Mouse (Mus musculus): ENCODE measurements at regions not wholly inside any gene's neighbourhood (a gene's known extent, or its start where the extent isn't known, plus 50 kb on each side); places are given as distances from the start of the nearest gene placed in this dataset.

DNA sequence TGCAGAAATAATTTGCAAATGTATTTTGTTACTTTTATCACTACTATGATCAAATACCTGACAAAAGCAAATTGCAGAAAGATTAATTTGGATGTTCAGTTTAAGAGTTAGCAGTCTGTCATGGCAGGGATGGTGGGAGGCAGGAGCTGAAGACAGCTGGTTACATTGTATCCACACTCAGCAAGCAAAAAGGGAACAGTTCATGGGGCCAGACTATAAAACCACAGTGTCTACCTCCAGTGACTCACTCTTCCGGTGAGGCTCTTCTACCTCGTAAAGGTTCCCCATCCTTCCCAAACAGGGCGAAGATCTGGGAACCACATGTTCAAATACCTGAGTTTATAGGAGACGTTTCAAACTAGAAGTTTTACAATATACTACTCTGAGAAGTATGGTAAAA is 145.2 kb upstream of the Fam78b start:
- Histone ChIP-seq H3K36me3 (ENCODE audit: control insufficient read depth, insufficient read depth, low read length, poor library complexity, severe bottlenecking) (no peaks in the 10 kb centered on the region), H3K4me3 (ENCODE audit: low read depth, low read length) (no peak overlapping the region), H3K4me1 (ENCODE audit: control insufficient read depth, insufficient read depth, low read length) (no peaks in the 10 kb centered on the region), H3K27ac (ENCODE audit: insufficient read depth, low read length) (no peak overlapping the region), H3K9me3 (replicated peaks; ENCODE audit: control insufficient read depth, insufficient read depth, low read length, poor library complexity, severe bottlenecking) (no peaks in the 10 kb centered on the region), H3K9ac (ENCODE audit: low read depth, poor library complexity, severe bottlenecking) (no peak overlapping the region), H3K27me3 (ENCODE audit: control insufficient read depth, insufficient read depth, low read length, poor library complexity, severe bottlenecking) (no peaks in the 10 kb centered on the region)
- TF ChIP-seq EP300 (IDR thresholded peaks at IDR 0.05; ENCODE audit: insufficient read depth, low read depth, low read length) (no peak), POLR2A (IDR thresholded peaks at IDR 0.05; ENCODE audit: insufficient read depth, low read length) (no peak), CTCF (IDR thresholded peaks at IDR 0.05; ENCODE audit: low read depth, low read length) (no peak)

DNA sequence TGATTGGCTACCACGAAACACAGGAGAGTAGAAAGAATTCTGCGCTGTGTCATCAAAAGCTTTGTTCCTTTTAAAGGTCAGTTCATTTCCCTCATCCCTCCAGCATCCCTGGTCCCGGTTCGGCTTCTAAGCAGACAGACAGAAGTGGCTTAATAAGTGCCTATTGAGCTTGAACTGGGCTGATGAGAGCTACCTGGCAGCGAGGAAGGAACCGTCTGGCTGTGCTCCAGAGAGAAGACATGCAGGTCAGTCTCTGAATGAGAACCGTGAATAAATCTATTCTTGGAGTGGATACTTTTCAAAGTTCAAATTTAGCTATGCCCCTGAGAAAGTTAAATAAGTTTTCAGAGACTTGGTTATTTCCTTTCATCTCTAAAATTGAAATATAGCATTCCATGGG is 135.0 kb upstream of the Fam78b start:
- Histone ChIP-seq H3K4me1 (ENCODE audit: control insufficient read depth, insufficient read depth, low read length) (no peaks in the 10 kb centered on the region), H3K4me3 (ENCODE audit: low read depth, low read length) (no peak overlapping the region), H3K9ac (ENCODE audit: low read depth, poor library complexity, severe bottlenecking) (no peak overlapping the region), H3K9me3 (replicated peaks; ENCODE audit: control insufficient read depth, insufficient read depth, low read length, poor library complexity, severe bottlenecking) (no peaks in the 10 kb centered on the region), H3K27ac (ENCODE audit: insufficient read depth, low read length) (no peak overlapping the region), H3K36me3 (ENCODE audit: control insufficient read depth, insufficient read depth, low read length, poor library complexity, severe bottlenecking) (no peaks in the 10 kb centered on the region), H3K27me3 (ENCODE audit: control insufficient read depth, insufficient read depth, low read length, poor library complexity, severe bottlenecking) (no peaks in the 10 kb centered on the region)
- TF ChIP-seq CTCF (IDR thresholded peaks at IDR 0.05; ENCODE audit: low read depth, low read length) = no peak
- no peak for TF ChIP-seq EP300 (IDR thresholded peaks at IDR 0.05; ENCODE audit: insufficient read depth, low read depth, low read length)
- no peak for TF ChIP-seq POLR2A (IDR thresholded peaks at IDR 0.05; ENCODE audit: insufficient read depth, low read length)

DNA sequence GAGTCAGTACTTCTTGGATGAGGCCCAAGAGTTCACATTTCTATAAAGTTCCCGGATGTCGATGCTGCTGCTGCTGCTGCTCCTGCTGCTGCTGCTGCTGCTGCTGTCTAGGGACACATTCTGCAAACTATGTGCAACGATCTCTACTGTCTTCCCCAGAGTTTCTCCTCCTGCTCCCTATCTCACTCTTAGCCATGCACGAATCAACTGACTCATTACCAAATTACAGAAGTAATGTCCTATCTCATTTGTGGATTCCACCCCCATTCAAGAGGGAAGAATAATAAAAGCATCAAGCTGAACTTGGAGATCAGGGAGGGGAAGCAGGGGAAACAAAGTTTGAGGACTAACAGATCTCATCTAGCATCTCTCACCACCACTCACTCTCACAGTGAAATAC is 130.0 kb upstream of the Fam78b start:
- no peaks in the 10 kb centered on the region for H3K4me1 ChIP-seq (ENCODE audit: control insufficient read depth, insufficient read depth, low read length)
- no peak overlapping the region for H3K4me3 ChIP-seq (ENCODE audit: low read depth, low read length)
- H3K9ac ChIP-seq (ENCODE audit: low read depth, poor library complexity, severe bottlenecking) = no peak overlapping the region
- H3K27me3 ChIP-seq (ENCODE audit: control insufficient read depth, insufficient read depth, low read length, poor library complexity, severe bottlenecking) = no peaks in the 10 kb centered on the region
- TF ChIP-seq POLR2A (IDR thresholded peaks at IDR 0.05; ENCODE audit: insufficient read depth, low read length) (no peak), EP300 (IDR thresholded peaks at IDR 0.05; ENCODE audit: insufficient read depth, low read depth, low read length) (no peak)
- H3K36me3 ChIP-seq (ENCODE audit: control insufficient read depth, insufficient read depth, low read length, poor library complexity, severe bottlenecking) = no peaks in the 10 kb centered on the region
- no peaks in the 10 kb centered on the region for H3K9me3 ChIP-seq (replicated peaks; ENCODE audit: control insufficient read depth, insufficient read depth, low read length, poor library complexity, severe bottlenecking)
- H3K27ac ChIP-seq (ENCODE audit: insufficient read depth, low read length) = no peak overlapping the region

DNA sequence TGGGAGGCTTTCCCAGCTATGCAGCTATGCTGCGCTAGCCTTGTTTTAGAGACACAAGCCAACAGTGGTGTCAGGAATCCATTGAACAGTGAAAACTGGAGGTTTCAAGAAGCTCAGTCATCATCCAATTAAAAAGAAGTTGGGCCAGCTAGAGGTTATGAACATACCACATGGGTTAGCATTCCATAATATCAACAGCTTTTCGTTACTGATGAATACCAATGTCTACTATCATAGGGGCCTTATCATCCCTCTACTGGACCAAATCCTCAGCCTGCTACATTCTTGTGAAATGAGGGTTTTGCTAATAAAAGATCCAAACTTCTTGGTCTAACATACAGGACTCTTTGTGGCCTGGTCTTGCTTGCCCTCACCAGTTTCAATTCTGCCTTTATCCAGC is 124.8 kb upstream of the Fam78b start:
- H3K36me3 ChIP-seq (ENCODE audit: control insufficient read depth, insufficient read depth, low read length, poor library complexity, severe bottlenecking) = no peaks in the 10 kb centered on the region
- TF ChIP-seq EP300 (IDR thresholded peaks at IDR 0.05; ENCODE audit: insufficient read depth, low read depth, low read length) (no peak), POLR2A (IDR thresholded peaks at IDR 0.05; ENCODE audit: insufficient read depth, low read length) (no peak), CTCF (IDR thresholded peaks at IDR 0.05; ENCODE audit: low read depth, low read length) (no peak)
- H3K9ac ChIP-seq (ENCODE audit: low read depth, poor library complexity, severe bottlenecking) = no peak overlapping the region
- no peak overlapping the region for H3K4me3 ChIP-seq (ENCODE audit: low read depth, low read length)
- H3K9me3 ChIP-seq (replicated peaks; ENCODE audit: control insufficient read depth, insufficient read depth, low read length, poor library complexity, severe bottlenecking) = no peaks in the 10 kb centered on the region
- no peak overlapping the region for H3K27ac ChIP-seq (ENCODE audit: insufficient read depth, low read length)
- no peaks in the 10 kb centered on the region for H3K4me1 ChIP-seq (ENCODE audit: control insufficient read depth, insufficient read depth, low read length)
- H3K27me3 ChIP-seq (ENCODE audit: control insufficient read depth, insufficient read depth, low read length, poor library complexity, severe bottlenecking) = no peaks in the 10 kb centered on the region

DNA sequence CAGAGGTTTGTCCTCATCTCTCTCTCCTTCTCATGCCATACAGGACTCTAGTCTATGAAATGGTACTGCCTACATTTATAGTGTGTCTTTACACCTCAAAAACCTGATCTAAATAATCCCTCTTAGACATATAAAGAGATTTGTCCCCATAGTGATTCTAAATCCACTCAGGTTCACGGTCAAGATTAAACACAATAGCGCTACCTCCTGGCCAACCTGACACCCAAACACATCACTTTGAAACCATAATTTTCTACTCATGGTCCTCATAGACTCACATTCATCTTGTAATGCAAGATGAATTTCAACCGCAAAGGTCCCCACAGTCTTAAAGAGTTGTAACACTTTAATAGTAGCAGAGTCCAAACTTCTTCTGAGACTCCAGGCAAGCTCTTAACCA is 118.0 kb upstream of the Fam78b start:
- H3K27me3 ChIP-seq (ENCODE audit: control insufficient read depth, insufficient read depth, low read length, poor library complexity, severe bottlenecking) = no peaks in the 10 kb centered on the region
- H3K9ac ChIP-seq (ENCODE audit: low read depth, poor library complexity, severe bottlenecking) = no peak overlapping the region
- no peak overlapping the region for H3K27ac ChIP-seq (ENCODE audit: insufficient read depth, low read length)
- H3K4me3 ChIP-seq (ENCODE audit: low read depth, low read length) = no peak overlapping the region
- H3K9me3 ChIP-seq (replicated peaks; ENCODE audit: control insufficient read depth, insufficient read depth, low read length, poor library complexity, severe bottlenecking) = no peaks in the 10 kb centered on the region
- no peaks in the 10 kb centered on the region for H3K36me3 ChIP-seq (ENCODE audit: control insufficient read depth, insufficient read depth, low read length, poor library complexity, severe bottlenecking)
- no peaks in the 10 kb centered on the region for H3K4me1 ChIP-seq (ENCODE audit: control insufficient read depth, insufficient read depth, low read length)
- TF ChIP-seq EP300 (IDR thresholded peaks at IDR 0.05; ENCODE audit: insufficient read depth, low read depth, low read length) = no peak
- TF ChIP-seq CTCF (IDR thresholded peaks at IDR 0.05; ENCODE audit: low read depth, low read length) = no peak
- no peak for TF ChIP-seq POLR2A (IDR thresholded peaks at IDR 0.05; ENCODE audit: insufficient read depth, low read length)

DNA sequence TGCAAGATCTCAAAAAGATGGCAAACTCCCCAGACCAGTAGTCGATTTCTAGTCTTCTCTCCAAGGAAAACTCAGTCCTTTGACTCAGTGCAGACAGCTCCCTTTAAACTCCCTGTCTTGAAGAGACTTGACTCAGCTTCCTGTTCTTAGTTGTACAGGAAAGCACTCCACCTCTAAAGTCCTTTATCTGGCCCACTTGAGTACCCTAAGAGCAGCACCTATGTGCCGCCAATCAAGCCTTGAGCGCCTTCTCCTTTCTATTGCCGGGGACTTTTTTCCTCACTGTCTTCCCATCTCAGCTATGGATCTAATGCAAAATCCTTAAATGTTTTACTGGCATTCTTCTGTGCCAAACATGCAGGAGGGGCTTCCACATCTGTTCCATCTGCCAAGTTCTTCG is 105.3 kb upstream of the Fam78b start:
- Histone ChIP-seq H3K27ac (ENCODE audit: insufficient read depth, low read length) (no peak overlapping the region), H3K27me3 (ENCODE audit: control insufficient read depth, insufficient read depth, low read length, poor library complexity, severe bottlenecking) (no peaks in the 10 kb centered on the region), H3K9ac (ENCODE audit: low read depth, poor library complexity, severe bottlenecking) (no peak overlapping the region), H3K4me1 (ENCODE audit: control insufficient read depth, insufficient read depth, low read length) (no peaks in the 10 kb centered on the region), H3K9me3 (replicated peaks; ENCODE audit: control insufficient read depth, insufficient read depth, low read length, poor library complexity, severe bottlenecking) (no peaks in the 10 kb centered on the region), H3K36me3 (ENCODE audit: control insufficient read depth, insufficient read depth, low read length, poor library complexity, severe bottlenecking) (no peaks in the 10 kb centered on the region), H3K4me3 (ENCODE audit: low read depth, low read length) (no peak overlapping the region)
- TF ChIP-seq EP300 (IDR thresholded peaks at IDR 0.05; ENCODE audit: insufficient read depth, low read depth, low read length) = no peak
- TF ChIP-seq CTCF (IDR thresholded peaks at IDR 0.05; ENCODE audit: low read depth, low read length) = no peak
- TF ChIP-seq POLR2A (IDR thresholded peaks at IDR 0.05; ENCODE audit: insufficient read depth, low read length) = no peak

Data from ES-Bruce4 (cell line).